Mouse (Mus musculus): ENCODE data around the gene Dnaja2. TPM values are rescaled to one million over a fixed set of nuclear protein-coding genes. Genes with fewer than 3 reads are reported as not detected.

The Dnaja2 gene
- polyA plus RNA-seq, 1 experiment from 2014 or later, result 181 TPM

GRCm38 (mm10) chr8:85489546-85489945 is 65.6 kb downstream of the Dnaja2 start:
- WGBS, result 95% methylated on average over 8 of the region's 8 CpGs
- Histone ChIP-seq H3K4me3 (ENCODE audit: low read length) (no peak overlapping the region), H3K36me3 (ENCODE audit: control insufficient read depth, insufficient read depth) (no peaks in the 10 kb centered on the region), H3K27me3 (ENCODE audit: control insufficient read depth, insufficient read depth, low read length) (no peaks in the 10 kb centered on the region), H3K27ac (ENCODE audit: low read length) (no peak overlapping the region), H3K9ac (ENCODE audit: low read length) (no peak overlapping the region), H3K4me1 (ENCODE audit: control insufficient read depth, insufficient read depth, low read length) (peaks cover 3% of the 10 kb centered on the region; the same call in 1 of the 2 replicates), H3K9me3 (replicated peaks; ENCODE audit: control insufficient read depth, low read length) (peaks cover 3% of the 10 kb centered on the region; the same call in 1 of the 2 replicates), H3K4me2 (ENCODE audit: low read depth, low read length) (no peak overlapping the region)
- ATAC-seq (replicated peaks; ENCODE audit: extremely low read depth, insufficient read depth, low FRiP score), result no peak

DNA sequence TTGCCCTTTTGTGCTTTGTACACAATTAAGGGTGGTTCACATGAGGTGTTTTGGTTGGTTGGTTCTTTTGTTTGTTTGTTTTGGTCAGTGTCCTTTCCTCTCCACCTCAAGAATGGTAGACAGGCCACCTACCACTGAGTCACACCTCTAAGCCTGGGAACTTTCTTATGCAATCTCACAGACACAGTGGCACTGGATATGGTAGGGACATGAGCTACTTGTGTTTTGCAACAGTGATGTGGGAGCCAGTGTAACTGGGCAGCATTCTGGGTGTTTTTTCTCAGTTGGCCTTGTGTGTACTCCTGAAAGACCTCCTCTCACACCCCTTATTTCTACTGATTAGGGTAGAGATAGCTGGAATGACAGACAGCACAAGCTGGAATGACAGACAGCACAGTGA is 66.5 kb downstream of the Dnaja2 start:
- H3K4me3 ChIP-seq (ENCODE audit: low read length), result no peak overlapping the region
- no peaks in the 10 kb centered on the region for H3K27me3 ChIP-seq (ENCODE audit: control insufficient read depth, insufficient read depth, low read length)
- no peak for ATAC-seq (replicated peaks; ENCODE audit: extremely low read depth, insufficient read depth, low FRiP score)
- H3K4me2 ChIP-seq (ENCODE audit: low read depth, low read length), result no peak overlapping the region
- no peaks in the 10 kb centered on the region for H3K36me3 ChIP-seq (ENCODE audit: control insufficient read depth, insufficient read depth)
- peaks cover 3% of the 10 kb centered on the region; the same call in 1 of the 2 replicates for H3K9me3 ChIP-seq (replicated peaks; ENCODE audit: control insufficient read depth, low read length)
- H3K27ac ChIP-seq (ENCODE audit: low read length), result no peak overlapping the region
- no peak overlapping the region for H3K9ac ChIP-seq (ENCODE audit: low read length)
- H3K4me1 ChIP-seq (ENCODE audit: control insufficient read depth, insufficient read depth, low read length), result peaks cover 3% of the 10 kb centered on the region; the same call in 1 of the 2 replicates

DNA sequence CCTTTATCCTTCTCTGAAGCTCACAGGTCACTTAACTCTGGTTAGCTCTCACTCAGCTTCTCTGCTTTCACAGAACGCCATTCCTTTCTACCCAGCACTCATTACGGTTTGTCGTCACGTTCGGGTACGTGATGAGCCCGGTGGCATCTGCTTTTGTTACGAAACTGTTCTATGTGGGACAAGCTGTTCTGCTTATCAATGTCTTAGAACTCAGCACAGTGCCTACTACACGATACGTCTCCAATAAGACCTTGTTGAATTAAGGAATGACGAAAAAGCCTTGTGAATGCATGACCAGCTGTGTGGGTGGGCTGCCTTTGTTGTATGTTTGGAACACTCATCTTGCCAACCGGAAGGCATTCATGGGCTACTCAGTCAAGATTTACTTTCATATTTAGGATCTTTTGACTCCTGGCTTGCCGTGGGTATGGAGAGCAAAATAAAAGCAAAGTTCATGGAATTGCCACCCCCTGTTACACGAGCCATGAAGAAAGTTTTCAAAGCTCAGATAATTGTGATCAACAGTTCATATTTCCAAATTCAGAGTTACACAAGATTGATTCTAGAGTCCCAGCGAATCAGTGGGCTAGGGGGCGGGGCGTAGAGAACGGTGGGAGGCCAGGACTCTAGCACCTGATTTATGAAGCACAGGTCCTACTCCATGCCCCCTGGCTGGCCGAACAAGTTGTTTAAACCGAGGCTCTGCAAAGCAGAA is 67.1 kb downstream of the Dnaja2 start:
- no peak for ATAC-seq (replicated peaks; ENCODE audit: extremely low read depth, insufficient read depth, low FRiP score)
- Histone ChIP-seq H3K9me3 (replicated peaks; ENCODE audit: control insufficient read depth, low read length) (peaks cover 3% of the 10 kb centered on the region; the same call in 1 of the 2 replicates), H3K4me3 (ENCODE audit: low read length) (no peak overlapping the region), H3K36me3 (ENCODE audit: control insufficient read depth, insufficient read depth) (no peaks in the 10 kb centered on the region), H3K4me1 (ENCODE audit: control insufficient read depth, insufficient read depth, low read length) (no peaks in the 10 kb centered on the region), H3K4me2 (ENCODE audit: low read depth, low read length) (no peak overlapping the region), H3K27me3 (ENCODE audit: control insufficient read depth, insufficient read depth, low read length) (no peaks in the 10 kb centered on the region), H3K27ac (ENCODE audit: low read length) (no peak overlapping the region), H3K9ac (ENCODE audit: low read length) (no peak overlapping the region)
- 79% methylated on average over 20 of the region's 20 CpGs for WGBS

Other genes starting within 250 kb of the Dnaja2 start
- 254 and 278 TPM in 2 replicates for gene Mylk3, start 169.0 kb downstream of the Dnaja2 start, polyA plus RNA-seq (2015; fragmentation: Nextera tagmentation; extraction: Ambion mirVana)
- gene 4921524J17Rik, start 122.5 kb downstream of the Dnaja2 start, polyA plus RNA-seq (2015; fragmentation: Nextera tagmentation; extraction: Ambion mirVana), result 56.8 and 70.0 TPM in 2 replicates
- 5.7 and 6.1 TPM in 2 replicates for gene Gpt2, start 62.8 kb downstream of the Dnaja2 start, polyA plus RNA-seq (2015; fragmentation: Nextera tagmentation; extraction: Ambion mirVana)
- gene Neto2, start 145.6 kb upstream of the Dnaja2 start, polyA plus RNA-seq (2015; fragmentation: Nextera tagmentation; extraction: Ambion mirVana), result 3.3 and 3.5 TPM in 2 replicates